9 mouse cellular contexts compared by ENCODE assay signal in genomic region chr2:12300449-12301228, GRCm38 (mm10). TPM values are rescaled to one million over a fixed set of nuclear protein-coding genes. Genes with fewer than 3 reads are reported as not detected.
A peak's percentile ranks its signal among the peaks of the same experiment; 100 is the strongest.
DNase-seq lines count a peak whose midpoint lies in the region; ATAC-seq and TF ChIP-seq lines count a peak whose summit lies in the region.
"Had no signal": no experiment of that assay in that cellular context is flagged by ENCODE, and none has a peak within 500 bp of the region (broad histone marks: within the 10 kb centered on the region; RNA-seq: fewer than 3 reads in every experiment).

No protein-coding gene starts in this region.

- H3K36me3 ChIP-seq in liver, adult 2 months (ENCODE audit: control insufficient read depth, insufficient read depth, low read length), result no peaks in the 10 kb centered on the region
- no peaks in the 10 kb centered on the region for H3K36me3 ChIP-seq in forebrain, embryonic 13.5 days (ENCODE audit: poor library complexity, severe bottlenecking)
- H3K36me3 ChIP-seq in neural tube, embryonic 14.5 days (ENCODE audit: control insufficient read depth, insufficient read depth, low read length), result no peaks in the 10 kb centered on the region

- no peaks in the 10 kb centered on the region; the same call in 1 of the 2 replicates for H3K4me1 ChIP-seq in liver, adult 2 months (ENCODE audit: control insufficient read depth, insufficient read depth, low read length)
- H3K4me1 ChIP-seq in forebrain, embryonic 13.5 days, result peaks cover 7% of the 10 kb centered on the region
- H3K4me1 ChIP-seq in neural tube, embryonic 14.5 days (ENCODE audit: control insufficient read depth, insufficient read depth, low read length), result peaks cover 2% of the 10 kb centered on the region; the same call in 1 of the 2 replicates

- ATAC-seq in forebrain, embryonic 13.5 days, result no peak
- ATAC-seq in neural tube, embryonic 14.5 days (ENCODE audit: low read depth), result 0 out of 2 replicates have a peak, but pooled peaks have one; percentile 3

- peak overlapping the region; percentile 87 for H3K4me2 ChIP-seq in forebrain, embryonic 13.5 days
- H3K4me2 ChIP-seq in neural tube, embryonic 14.5 days (ENCODE audit: low read depth, low read length), result peak overlapping the region; percentile 90

- H3K27ac ChIP-seq in liver, adult 2 months (replicated peaks; ENCODE audit: insufficient read depth, low read depth, low read length), result no peak overlapping the region
- H3K27ac ChIP-seq in forebrain, embryonic 13.5 days, result no peak overlapping the region
- no peak overlapping the region for H3K27ac ChIP-seq in neural tube, embryonic 14.5 days (ENCODE audit: low read depth, low read length)

- no peak for TF ChIP-seq POLR2A in liver, adult 2 months (IDR thresholded peaks at IDR 0.05; ENCODE audit: extremely low read depth, insufficient read depth, low read length)

- H3K79me2 ChIP-seq in liver, adult 2 months (ENCODE audit: control insufficient read depth, insufficient read depth, low read length), result no peaks in the 10 kb centered on the region

- H3K27me3 ChIP-seq in liver, adult 2 months (ENCODE audit: control insufficient read depth, insufficient read depth, low read length), result 0 out of 2 replicates have a peak, but pooled peaks cover 4% of the 10 kb centered on the region
- H3K27me3 ChIP-seq in forebrain, embryonic 13.5 days, result peaks cover 12% of the 10 kb centered on the region
- no peaks in the 10 kb centered on the region for H3K27me3 ChIP-seq in neural tube, embryonic 14.5 days (ENCODE audit: control insufficient read depth, insufficient read depth, low read length)

- peak overlapping the region; percentile 62 for H3K4me3 ChIP-seq in liver, adult 2 months (ENCODE audit: insufficient read depth, low read depth, low read length)
- peak overlapping the region; percentile 68 for H3K4me3 ChIP-seq in forebrain, embryonic 13.5 days
- H3K4me3 ChIP-seq in neural tube, embryonic 14.5 days (ENCODE audit: low read depth, low read length), result peak overlapping the region; percentile 69

- WGBS in liver, adult 2 months, result 57% methylated on average over 15 of the region's 15 CpGs
- 76% methylated on average over 15 of the region's 15 CpGs for WGBS in forebrain, embryonic 13.5 days
- 74% methylated on average over 15 of the region's 15 CpGs for WGBS in neural tube, embryonic 14.5 days

- no peak for DNase-seq in liver, adult 2 months (ENCODE audit: extremely low read depth, low read depth, low spot score)
- DNase-seq in liver (no peak), adipocyte (ENCODE audit: low spot score) (no peak)
- peak; percentile 28 to 43 for DNase-seq in kidney, postnatal 4 days
- no peak for DNase-seq in thymus, postnatal 0 days (ENCODE audit: low spot score)
- DNase-seq in gastrocnemius, adult 18-20 months (ENCODE audit: low spot score), result no peak

- no peak for TF ChIP-seq CTCF in liver, adult 2 months (IDR thresholded peaks at IDR 0.05; ENCODE audit: low read depth, low read length)

- H3K9ac ChIP-seq in liver, adult 2 months (ENCODE audit: low read depth, low read length), result no peak overlapping the region; the same call in 1 of the 2 replicates
- peak overlapping the region; percentile 81 for H3K9ac ChIP-seq in forebrain, embryonic 13.5 days
- H3K9ac ChIP-seq in neural tube, embryonic 14.5 days (replicated peaks; ENCODE audit: low read depth, low read length), result no peak overlapping the region

- no peaks in the 10 kb centered on the region for H3K9me3 ChIP-seq in forebrain, embryonic 13.5 days (replicated peaks)
- no peaks in the 10 kb centered on the region for H3K9me3 ChIP-seq in neural tube, embryonic 14.5 days (ENCODE audit: control insufficient read depth, low read length)

RNA-seq across cellular contexts. Expression of gene Itga8, which starts 1.1 kb away (rescaled TPM):
- 5.2 and 6.7 TPM in 2 replicates for total RNA-seq in liver, adult 2 months (2014; rRNA removed)
- polyA plus RNA-seq in liver, adult 2 months (2012; rRNA removed), result 1.4 and 1.8 TPM in 2 replicates
- polyA plus RNA-seq in forebrain, embryonic 13.5 days (2015; fragmentation: Nextera tagmentation; extraction: Ambion mirVana), result 1.7 and 2.0 TPM in 2 replicates
- 2.4 and 4.4 TPM in 2 replicates for polyA plus RNA-seq in neural tube, embryonic 14.5 days (2014; fragmentation: Nextera tagmentation; extraction: Ambion mirVana)
- polyA plus RNA-seq in thymus, postnatal 0 days (2015; fragmentation: Nextera tagmentation; extraction: Ambion mirVana), result 0.74 and 1.4 TPM in 2 replicates
- 1 to 10 TPM; 1.2 to 1.8 TPM for total RNA-seq in gastrocnemius, adult 18-20 months (2021)
- polyA plus RNA-seq: Patski had no signal

Comparison
In these comparisons a context has a peak if more than half of its experiments do, and no peak if none do; other contexts are left out.
1. DNase-seq: peak in kidney, postnatal 4 days (2 of 2); none in liver, adult 2 months (single experiment), liver (single experiment), thymus, postnatal 0 days (single experiment), gastrocnemius, adult 18-20 months (single experiment) and adipocyte (single experiment).
2. Peak in every context shown above with its lines, with median percentiles within 50 percentile points of each other: H3K4me3 ChIP-seq.